Mouse (Mus musculus): ENCODE results near the gene Slitrk1. TPM values are rescaled to one million over a fixed set of nuclear protein-coding genes. Genes with fewer than 3 reads are reported as not detected.

Gene Slitrk1
- 0.04 TPM in 1 of 2 replicates, not detected in the other for polyA plus RNA-seq (2012; rRNA removed; ENCODE audit: low replicate concordance)

GRCm38 (mm10) chr14:108913714-108914263 lies at the start of gene Slitrk1:
TSS of gene Slitrk1 (minus strand) at chr14:108914158.

